Mouse (Mus musculus) kidney, adult 2 months (tissue): ENCODE results near the gene Gkap1.

ENCODE experiments used
- CTCF ChIP-seq: fragments of 200-500 bp; conservative IDR thresholded peaks from 2 replicates; pipeline ENCODE4 v1.5.1; 2011; ENCODE audit warnings: low read depth, mild to moderate bottlenecking, control low read depth, low read length, moderate library complexity, mixed read lengths; ENCODE audit not compliant: insufficient read depth, insufficient read length
- POLR2A ChIP-seq: fragments of 200-500 bp; IDR thresholded peaks from one replicate; pipeline ENCODE4 v1.6.1; 2011; ENCODE audit warnings: low read depth, low read length, control low read depth

- TF ChIP-seq CTCF = no peak
- no peak for TF ChIP-seq POLR2A
These were observed 1.1 kb downstream of the Gkap1 start for GRCm38 (mm10) chr13:58274259-58274991.
